Mouse (Mus musculus): ENCODE data around the gene Heatr5a. TPM values are rescaled to one million over a fixed set of nuclear protein-coding genes. Genes with fewer than 3 reads are reported as not detected.
A peak's percentile ranks its signal among the peaks of the same experiment; 100 is the strongest.

Heatr5a gene
- polyA plus RNA-seq, 1 experiment from 2014 or later = 5.1 TPM

GRCm38 (mm10) chr12:51917191-51917590 is 53.9 kb downstream of the Heatr5a start:
- ATAC-seq (ENCODE audit: low read depth) = no peak
- WGBS (ENCODE audit: insufficient replicate concordance) = 71% methylated on average over 2 of the region's 2 CpGs
- H3K36me3 ChIP-seq = peaks cover 75% of the 10 kb centered on the region

GRCm38 (mm10) chr12:51914903-51915670 is 56.0 kb downstream of the Heatr5a start:
- 84% methylated on average over 12 of the region's 12 CpGs for WGBS (ENCODE audit: insufficient replicate concordance)
- Histone ChIP-seq H3K4me3 (replicated peaks) (no peak overlapping the region), H3K9ac (no peak overlapping the region), H3K4me1 (replicated peaks) (no peaks in the 10 kb centered on the region), H3K27me3 (no peaks in the 10 kb centered on the region), H3K9me3 (replicated peaks) (no peaks in the 10 kb centered on the region), H3K4me2 (no peak overlapping the region), H3K36me3 (peaks cover 66% of the 10 kb centered on the region), H3K27ac (no peak overlapping the region)
- DNase-seq (no peak), ATAC-seq (ENCODE audit: low read depth) (no peak)

More at GRCm38 (mm10) chr12:51917191-51917590, 53.9 kb downstream of the Heatr5a start:
- no peak overlapping the region for H3K4me3 ChIP-seq (replicated peaks)
- no peaks in the 10 kb centered on the region for H3K9me3 ChIP-seq (replicated peaks)
- H3K27ac ChIP-seq = no peak overlapping the region
- no peak overlapping the region for H3K9ac ChIP-seq
- no peaks in the 10 kb centered on the region for H3K27me3 ChIP-seq
- no peak overlapping the region for H3K4me2 ChIP-seq
- H3K4me1 ChIP-seq (replicated peaks) = no peaks in the 10 kb centered on the region
- no peak for DNase-seq

DNA sequence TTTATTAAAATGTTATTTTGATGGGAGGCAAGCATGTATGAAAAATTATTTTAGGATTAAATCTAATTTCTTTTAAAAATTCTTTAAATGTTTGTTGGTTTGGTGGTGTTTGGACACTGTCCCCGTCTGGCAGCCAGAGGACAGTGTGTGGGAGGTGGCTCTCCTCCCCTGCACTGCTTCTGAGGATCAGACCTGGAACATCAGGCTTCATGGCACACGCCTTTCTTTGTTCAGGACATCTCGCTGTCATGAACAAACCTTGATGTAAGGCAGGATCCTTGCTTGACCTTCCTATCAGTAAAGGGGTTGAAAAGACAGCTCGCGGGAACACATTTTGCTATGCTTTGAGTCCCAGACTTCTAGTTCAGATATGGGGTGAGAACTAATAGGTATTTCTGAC is 61.9 kb downstream of the Heatr5a start:
- WGBS (ENCODE audit: insufficient replicate concordance) = 88% methylated on average over 5 of the region's 5 CpGs
- H3K27ac ChIP-seq = no peak overlapping the region
- H3K9me3 ChIP-seq (replicated peaks) = no peaks in the 10 kb centered on the region
- peaks cover 52% of the 10 kb centered on the region for H3K36me3 ChIP-seq
- H3K9ac ChIP-seq = no peak overlapping the region
- ATAC-seq (ENCODE audit: low read depth) (no peak), DNase-seq (no peak)
- no peaks in the 10 kb centered on the region for H3K4me1 ChIP-seq (replicated peaks)
- no peak overlapping the region for H3K4me3 ChIP-seq (replicated peaks)
- H3K27me3 ChIP-seq = no peaks in the 10 kb centered on the region
- H3K4me2 ChIP-seq = no peak overlapping the region

- Histone ChIP-seq H3K4me1 (replicated peaks) (no peaks in the 10 kb centered on the region), H3K9ac (no peak overlapping the region), H3K4me2 (no peak overlapping the region), H3K9me3 (replicated peaks) (no peaks in the 10 kb centered on the region), H3K27ac (no peak overlapping the region), H3K4me3 (replicated peaks) (no peak overlapping the region), H3K36me3 (peaks cover 42% of the 10 kb centered on the region), H3K27me3 (no peaks in the 10 kb centered on the region)
- WGBS (ENCODE audit: insufficient replicate concordance) = 82% methylated on average over 3 of the region's 3 CpGs
- ATAC-seq (ENCODE audit: low read depth) (no peak), DNase-seq (no peak)
These were observed 63.6 kb downstream of the Heatr5a start for GRCm38 (mm10) chr12:51907543-51907942.

GRCm38 (mm10) chr12:51900551-51900950 is 70.6 kb downstream of the Heatr5a start:
- H3K36me3 ChIP-seq = peaks cover 49% of the 10 kb centered on the region
- H3K9me3 ChIP-seq (replicated peaks) = no peaks in the 10 kb centered on the region
- no peak overlapping the region for H3K9ac ChIP-seq
- ATAC-seq (ENCODE audit: low read depth) (no peak), DNase-seq (no peak)
- H3K4me3 ChIP-seq (replicated peaks) = no peak overlapping the region
- 85% methylated on average over 7 of the region's 7 CpGs for WGBS (ENCODE audit: insufficient replicate concordance)
- no peak overlapping the region for H3K27ac ChIP-seq
- no peak overlapping the region for H3K4me2 ChIP-seq
- H3K27me3 ChIP-seq = no peaks in the 10 kb centered on the region
- no peaks in the 10 kb centered on the region for H3K4me1 ChIP-seq (replicated peaks)

- Histone ChIP-seq H3K9ac (no peak overlapping the region), H3K4me2 (no peak overlapping the region), H3K27ac (no peak overlapping the region), H3K4me3 (replicated peaks) (no peak overlapping the region), H3K9me3 (replicated peaks) (no peaks in the 10 kb centered on the region), H3K4me1 (replicated peaks) (no peaks in the 10 kb centered on the region), H3K27me3 (no peaks in the 10 kb centered on the region), H3K36me3 (peaks cover 64% of the 10 kb centered on the region)
- 85% methylated on average over 4 of the region's 4 CpGs for WGBS (ENCODE audit: insufficient replicate concordance)
- no peak for ATAC-seq (ENCODE audit: low read depth)
- DNase-seq = no peak
These were observed 74.2 kb downstream of the Heatr5a start for GRCm38 (mm10) chr12:51896901-51897300.

DNA sequence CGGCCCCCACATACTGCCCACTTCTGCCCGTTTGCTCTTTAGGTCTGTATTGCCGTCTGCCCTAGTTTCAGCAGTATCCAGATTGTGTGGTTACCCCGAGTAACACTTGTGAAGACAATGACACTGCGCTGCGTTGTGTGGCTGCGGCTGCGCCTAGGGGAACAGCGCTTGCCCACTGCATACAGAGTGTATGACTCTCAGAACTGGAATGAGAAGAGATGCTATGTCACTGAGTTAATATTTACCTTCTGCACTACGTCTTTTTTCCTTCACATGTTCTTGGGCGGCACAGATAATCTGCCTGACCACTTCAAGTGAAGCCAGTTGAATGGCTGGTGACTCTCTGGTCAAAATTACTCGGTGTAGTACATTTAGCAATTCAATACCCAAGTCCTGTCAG is 82.5 kb downstream of the Heatr5a start:
- Histone ChIP-seq H3K4me3 (replicated peaks) (no peak overlapping the region), H3K4me1 (replicated peaks) (peaks cover 13% of the 10 kb centered on the region), H3K36me3 (peaks cover 81% of the 10 kb centered on the region), H3K4me2 (no peak overlapping the region), H3K27me3 (no peaks in the 10 kb centered on the region), H3K27ac (no peak overlapping the region), H3K9ac (no peak overlapping the region), H3K9me3 (replicated peaks) (no peaks in the 10 kb centered on the region)
- DNase-seq (no peak), ATAC-seq (ENCODE audit: low read depth) (no peak)
- WGBS (ENCODE audit: insufficient replicate concordance) = 89% methylated on average over 12 of the region's 12 CpGs

DNA sequence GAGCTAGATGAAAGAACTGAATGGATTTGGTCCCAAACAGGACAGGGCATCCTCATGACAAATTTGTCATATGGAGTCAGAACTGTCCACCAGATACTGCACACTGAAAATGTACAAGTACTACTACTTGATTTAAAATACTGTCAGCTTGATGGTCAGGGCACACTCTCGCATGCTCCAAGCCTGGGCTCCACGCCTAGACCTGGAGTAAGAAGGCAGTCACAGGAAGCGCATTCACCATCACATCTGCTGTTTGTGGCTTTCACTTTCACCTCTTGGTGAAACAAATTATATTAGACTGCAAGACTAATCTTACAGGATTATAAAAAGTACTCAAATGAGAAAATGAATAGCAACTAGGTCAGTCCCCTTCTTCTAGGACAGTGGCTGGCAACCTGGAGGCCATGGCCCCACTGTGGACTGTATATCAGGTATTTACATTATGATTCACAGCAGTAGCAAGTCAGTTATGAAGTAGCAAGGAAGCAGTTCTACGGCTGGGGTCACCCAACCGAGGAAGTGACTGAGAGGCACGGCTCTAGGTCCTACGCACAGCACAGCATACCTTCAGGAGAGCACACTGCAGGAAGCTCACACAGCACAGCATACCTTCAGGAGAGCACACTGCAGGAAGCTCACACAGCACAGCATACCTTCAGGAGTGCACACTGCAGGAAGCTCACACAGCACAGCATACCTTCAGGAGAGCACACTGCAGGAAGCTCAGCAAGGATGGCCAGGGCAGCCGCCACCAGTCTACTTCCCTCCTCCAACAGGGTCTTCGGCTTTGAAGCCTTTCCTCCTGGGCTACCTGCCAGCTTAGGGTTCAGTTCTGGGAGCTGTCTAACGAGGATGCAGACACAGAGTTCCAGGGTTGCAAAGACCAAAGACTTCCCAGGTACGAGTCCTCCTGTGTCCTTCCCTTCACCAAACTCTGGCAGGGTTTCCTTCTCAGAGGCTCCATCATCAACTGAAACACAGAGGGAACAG is 83.5 kb downstream of the Heatr5a start:
- Histone ChIP-seq H3K27me3 (no peaks in the 10 kb centered on the region), H3K9ac (no peak overlapping the region), H3K4me2 (no peak overlapping the region), H3K9me3 (replicated peaks) (no peaks in the 10 kb centered on the region), H3K27ac (no peak overlapping the region), H3K4me3 (replicated peaks) (no peak overlapping the region), H3K36me3 (peaks cover 77% of the 10 kb centered on the region), H3K4me1 (replicated peaks) (peaks cover 23% of the 10 kb centered on the region)
- WGBS (ENCODE audit: insufficient replicate concordance) = 77% methylated on average over 11 of the region's 11 CpGs
- DNase-seq (no peak), ATAC-seq (ENCODE audit: low read depth) (no peak)

- 87% methylated on average over 6 of the region's 6 CpGs for WGBS (ENCODE audit: insufficient replicate concordance)
- ATAC-seq (ENCODE audit: low read depth) = no peak
- no peak overlapping the region for H3K4me3 ChIP-seq (replicated peaks)
- peak overlapping the region; percentile 18; the same call in 1 of the 2 replicates for H3K27ac ChIP-seq
- H3K4me1 ChIP-seq (replicated peaks) = peaks cover 30% of the 10 kb centered on the region
- no peaks in the 10 kb centered on the region for H3K9me3 ChIP-seq (replicated peaks)
- no peak overlapping the region for H3K4me2 ChIP-seq
- H3K36me3 ChIP-seq = peaks cover 79% of the 10 kb centered on the region
- no peak overlapping the region for H3K9ac ChIP-seq
- H3K27me3 ChIP-seq = no peaks in the 10 kb centered on the region
- DNase-seq = no peak
These were observed 84.8 kb downstream of the Heatr5a start for GRCm38 (mm10) chr12:51886369-51886768.

DNA sequence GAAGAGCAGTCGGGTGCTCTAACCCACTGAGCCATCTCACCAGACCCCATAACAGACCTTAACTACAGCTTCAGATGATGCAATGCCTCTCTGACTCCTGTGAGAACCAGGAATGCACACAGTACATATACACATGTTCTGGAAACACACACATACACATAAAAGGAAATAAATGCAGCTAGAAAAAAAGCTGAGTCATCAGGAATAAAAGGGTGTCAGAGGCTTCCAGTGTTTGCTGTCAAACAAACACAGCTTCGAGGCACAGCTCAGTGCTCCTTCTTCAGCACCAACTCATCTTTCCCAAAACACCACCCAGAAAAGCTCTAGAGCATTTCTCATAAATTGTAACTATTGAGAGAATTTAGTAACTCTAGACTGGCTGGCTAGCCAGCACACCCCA is 86.3 kb downstream of the Heatr5a start:
- Histone ChIP-seq H3K4me3 (replicated peaks) (no peak overlapping the region), H3K36me3 (peaks cover 82% of the 10 kb centered on the region), H3K4me1 (replicated peaks) (peaks cover 30% of the 10 kb centered on the region), H3K27ac (peak overlapping the region; percentile 63; the same call in 1 of the 2 replicates), H3K27me3 (no peaks in the 10 kb centered on the region), H3K9ac (no peak overlapping the region), H3K9me3 (replicated peaks) (no peaks in the 10 kb centered on the region), H3K4me2 (no peak overlapping the region)
- ATAC-seq (ENCODE audit: low read depth) (no peak), DNase-seq (no peak)
- WGBS (ENCODE audit: insufficient replicate concordance) = 81% methylated on average over 2 of the region's 2 CpGs

- H3K4me2 ChIP-seq = peak overlapping the region; percentile 22
These were observed 87.8 kb downstream of the Heatr5a start for GRCm38 (mm10) chr12:51883297-51883805.

More at GRCm38 (mm10) chr12:51883297-51883805, 87.8 kb downstream of the Heatr5a start:
- Histone ChIP-seq H3K4me3 (replicated peaks) (no peak overlapping the region), H3K9me3 (replicated peaks) (no peaks in the 10 kb centered on the region), H3K4me1 (replicated peaks) (peaks cover 30% of the 10 kb centered on the region), H3K27ac (peak overlapping the region; percentile 88), H3K9ac (peak overlapping the region; percentile 54; the same call in 1 of the 2 replicates), H3K27me3 (no peaks in the 10 kb centered on the region), H3K36me3 (peaks cover 81% of the 10 kb centered on the region)
- ATAC-seq (ENCODE audit: low read depth) (peak; percentile 96), DNase-seq (peak; percentile 63)
- WGBS (ENCODE audit: insufficient replicate concordance) = 25% methylated on average over 9 of the region's 9 CpGs
